Mouse (Mus musculus) heart, adult 8-10 months (tissue): Measurements from ENCODE around the gene Capg. TPM values are rescaled to one million over a fixed set of nuclear protein-coding genes. Genes with fewer than 3 reads are reported as not detected.

Experiments
- DNase-seq: peaks from one replicate; pipeline ENCODE4 v3.0.0; 2022; ENCODE audit warnings: low spot score
- total RNA-seq, 4 experiments: library from RNA; stranded (reverse); gene quantifications; 2 replicates each; pipeline ENCODE4 v1.2.4; 2022

Gene Capg
- total RNA-seq, 4 experiments from 2014 or later: 7.5 to 11.8 (median 9.2) TPM

- peak; percentile 56 for DNase-seq
These were observed 26.6 kb downstream of the Capg start for GRCm38 (mm10) chr6:72570644-72571397.

GRCm38 (mm10) chr6:72571826-72572225 lies 27.6 kb downstream of the Capg start:
- no peak for DNase-seq

GRCm38 (mm10) chr6:72576041-72576440 lies 31.9 kb downstream of the Capg start:
- no peak for DNase-seq

- peak; percentile 34 for DNase-seq
These were observed 37.6 kb downstream of the Capg start for GRCm38 (mm10) chr6:72581625-72582382.

- no peak for DNase-seq
These were observed 39.1 kb downstream of the Capg start for GRCm38 (mm10) chr6:72583211-72583839.

GRCm38 (mm10) chr6:72584154-72584553 lies 40.0 kb downstream of the Capg start:
- no peak for DNase-seq

GRCm38 (mm10) chr6:72586701-72587100 lies 42.5 kb downstream of the Capg start:
- no peak for DNase-seq

- no peak for DNase-seq
These were observed 44.1 kb downstream of the Capg start for GRCm38 (mm10) chr6:72588307-72588706.

GRCm38 (mm10) chr6:72590111-72590510 lies 45.9 kb downstream of the Capg start:
- no peak for DNase-seq

GRCm38 (mm10) chr6:72593011-72593803 lies 49.0 kb downstream of the Capg start:
- DNase-seq: peak; percentile 76

- no peak for DNase-seq
These were observed 49.7 kb downstream of the Capg start for GRCm38 (mm10) chr6:72593914-72594313.

GRCm38 (mm10) chr6:72597083-72597874 lies 53.1 kb downstream of the Capg start:
- DNase-seq: no peak

GRCm38 (mm10) chr6:72597956-72598753 lies 54.0 kb downstream of the Capg start, which contains the start of the genes Elmod3 and Retsat:
TSS of gene Elmod3 (minus strand) at chr6:72598413.
TSS of gene Retsat (plus strand) at chr6:72598475.
- DNase-seq: peak; percentile 99

- peak; percentile 57 for DNase-seq
These were observed 54.8 kb downstream of the Capg start for GRCm38 (mm10) chr6:72598791-72599557.

GRCm38 (mm10) chr6:72600216-72600615 lies 56.0 kb downstream of the Capg start:
- no peak for DNase-seq

GRCm38 (mm10) chr6:72600771-72601170 lies 56.6 kb downstream of the Capg start:
- DNase-seq: no peak

GRCm38 (mm10) chr6:72601732-72602131 lies 57.5 kb downstream of the Capg start:
- DNase-seq: peak; percentile 84

- DNase-seq: no peak
These were observed 59.9 kb downstream of the Capg start for GRCm38 (mm10) chr6:72604066-72604465.

GRCm38 (mm10) chr6:72607060-72607459 lies 62.9 kb downstream of the Capg start:
- no peak for DNase-seq
